Mouse (Mus musculus) hindbrain, embryonic 10.5 days (tissue): ENCODE data around the gene Mettl22. TPM values are rescaled to one million over a fixed set of nuclear protein-coding genes. Genes with fewer than 3 reads are reported as not detected.

Source experiments
- DNase-seq: peaks from one replicate; pipeline ENCODE4 v3.0.0-alpha.2; 2017; ENCODE audit warnings: low spot score
- H3K27ac ChIP-seq: fragments of 300-500 bp; sonication (generic); 2 replicates; pipeline ENCODE4 v1.5.1; 2016; ENCODE audit warnings: mild to moderate bottlenecking, moderate library complexity
- H3K27me3 ChIP-seq: fragments of 300-500 bp; sonication (generic); 2 replicates; pipeline ENCODE4 v1.6.1; 2016; ENCODE audit warnings: mild to moderate bottlenecking; ENCODE audit not compliant: poor library complexity, insufficient read depth, severe bottlenecking
- H3K36me3 ChIP-seq: fragments of 300-500 bp; sonication (generic); 2 replicates; pipeline ENCODE4 v1.6.1; 2016; ENCODE audit warnings: mild to moderate bottlenecking, moderate library complexity
- H3K4me1 ChIP-seq: fragments of 300-500 bp; sonication (generic); replicated peaks from 2 replicates; pipeline ENCODE4 v1.6.1; 2016; ENCODE audit warnings: mild to moderate bottlenecking
- H3K4me3 ChIP-seq: fragments of 300-500 bp; sonication (generic); 2 replicates; pipeline ENCODE4 v1.5.1; 2016; ENCODE audit warnings: mild to moderate bottlenecking, moderate library complexity
- H3K9me3 ChIP-seq: fragments of 300-500 bp; sonication (generic); 2 replicates; pipeline ENCODE4 v1.6.1; 2016; ENCODE audit warnings: mild to moderate bottlenecking, moderate library complexity
- WGBS: fragments of 180-500 bp; shearing (Covaris S2); methylation state at CpG from one replicate; pipeline ENCODE4 v1.1.7; 2016; 5-methylcytosine and 5-hydroxymethylcytosine counted together
- polyA plus RNA-seq: library from polyadenylated mRNA; unstranded; fragments of >200 nt; fragmentation: Nextera tagmentation; extraction: Ambion mirVana; gene quantifications from 2 replicates; pipeline ENCODE4 v1.2.1, GENCODE M21; 2016

The Mettl22 gene
- 24.0 and 26.0 TPM in 2 replicates for polyA plus RNA-seq

DNA sequence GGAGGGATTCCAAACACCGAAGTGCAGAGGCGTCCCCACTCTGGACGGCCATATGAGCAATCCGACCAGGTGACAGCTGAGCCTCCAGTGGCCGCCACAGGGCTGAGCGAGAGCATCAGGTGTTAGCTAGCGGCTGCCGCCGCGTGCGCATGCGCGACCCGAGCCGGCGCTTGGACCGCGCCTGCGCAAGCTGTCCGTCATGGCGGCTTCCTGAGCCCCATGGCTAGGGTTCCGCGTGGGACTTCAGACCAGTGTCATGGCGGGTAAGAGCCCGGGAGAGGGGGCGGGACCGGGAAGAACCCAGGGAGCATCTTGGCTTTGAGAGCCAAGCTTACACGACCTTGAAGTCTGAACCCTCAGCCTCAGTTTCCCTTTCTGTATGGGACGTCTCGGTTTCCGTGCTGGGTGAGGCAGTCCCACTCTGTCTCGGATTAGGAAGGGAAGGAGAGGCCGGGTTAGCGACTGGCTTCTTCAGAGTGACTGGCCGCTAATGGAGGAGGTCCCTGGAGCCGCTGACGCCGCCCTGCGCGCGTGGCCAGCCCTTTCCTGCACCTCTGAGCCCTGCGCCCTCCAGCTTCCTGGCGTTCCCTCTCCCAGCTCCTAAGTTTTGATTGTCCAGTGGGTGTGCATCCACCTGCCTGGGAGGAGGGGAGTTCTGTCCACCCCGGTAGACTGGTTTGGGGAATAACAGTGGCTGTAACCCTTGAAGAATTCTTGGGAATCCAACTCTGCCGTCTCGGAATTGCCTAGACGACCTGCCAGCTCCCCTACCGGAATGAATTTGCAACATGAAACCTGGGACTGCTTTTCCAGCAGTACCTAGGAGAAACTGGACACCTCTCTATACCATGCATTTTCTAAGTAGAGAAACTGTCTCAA lies at the start of gene Mettl22:
Gene Mettl22, plus strand, starts transcription at position 186 of the 879 bp plus-strand sequence.
- Histone ChIP-seq H3K27me3 (no peaks in the 10 kb centered on the region), H3K9me3 (no peaks in the 10 kb centered on the region), H3K4me1 (peaks cover 14% of the 10 kb centered on the region), H3K4me3 (peak within 1 kb of the TSS; percentile 91), H3K36me3 (peaks cover 10% of the 10 kb centered on the region), H3K27ac (peak within 1 kb of the TSS; percentile 95)
- DNase-seq = peak; percentile 91
- under 1% methylated on average over 48 of the region's 48 CpGs for WGBS

DNA sequence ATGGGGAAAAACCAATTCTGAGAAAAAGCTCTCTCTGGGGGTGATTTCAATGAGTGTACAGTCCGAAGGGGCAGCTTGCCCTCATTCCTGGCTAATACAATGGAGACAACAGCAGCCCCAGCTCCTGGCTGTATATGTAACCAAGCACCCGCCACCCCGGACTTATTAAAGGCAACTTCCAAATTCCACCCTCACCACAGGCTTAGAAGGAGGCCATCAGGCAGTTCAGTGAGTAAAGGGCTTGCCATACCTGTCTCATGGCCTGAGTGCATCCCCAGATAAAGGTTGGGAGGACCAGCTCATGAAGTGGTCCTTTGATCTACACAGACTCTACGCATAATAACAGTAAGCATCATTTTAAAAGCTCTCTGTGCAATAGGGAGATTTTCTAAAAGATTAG lies 49.7 kb upstream of the Mettl22 start:
- Histone ChIP-seq H3K36me3 (no peaks in the 10 kb centered on the region), H3K9me3 (no peaks in the 10 kb centered on the region), H3K4me3 (no peak overlapping the region), H3K27me3 (peaks cover 51% of the 10 kb centered on the region), H3K4me1 (peaks cover 22% of the 10 kb centered on the region), H3K27ac (no peak overlapping the region)
- no peak for DNase-seq
- WGBS = 91% methylated on average over 4 of the region's 4 CpGs

DNA sequence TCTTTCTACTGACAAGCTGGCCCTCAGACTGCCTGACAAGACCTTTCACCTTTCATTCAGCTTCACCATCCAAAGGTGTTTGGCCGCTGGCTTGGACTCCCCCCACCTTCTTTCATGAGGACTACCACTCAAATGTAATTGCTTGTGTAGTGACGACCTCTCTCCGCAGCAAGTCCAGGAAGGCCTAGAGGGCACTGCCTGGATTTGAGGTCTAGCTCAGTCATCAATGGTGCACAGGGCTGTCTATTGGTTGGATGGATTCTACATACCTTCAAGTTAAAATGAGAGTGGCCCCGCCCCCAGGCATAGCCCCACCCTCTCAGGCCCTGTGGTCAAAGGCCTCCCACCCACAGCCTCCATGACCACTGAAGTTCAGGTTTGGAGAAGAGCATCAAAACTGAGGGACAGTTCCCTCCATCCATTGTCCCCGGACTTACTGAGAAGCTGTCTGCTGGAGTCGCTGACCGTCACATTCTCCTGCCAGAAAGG lies 46.9 kb upstream of the Mettl22 start:
- Histone ChIP-seq H3K27me3 (peaks cover 66% of the 10 kb centered on the region), H3K27ac (no peak overlapping the region), H3K4me3 (no peak overlapping the region), H3K36me3 (no peaks in the 10 kb centered on the region), H3K9me3 (no peaks in the 10 kb centered on the region), H3K4me1 (peaks cover 11% of the 10 kb centered on the region)
- WGBS = 45% methylated on average over 7 of the region's 7 CpGs
- DNase-seq = no peak

- Histone ChIP-seq H3K36me3 (no peaks in the 10 kb centered on the region), H3K4me1 (peaks cover 11% of the 10 kb centered on the region), H3K27ac (no peak overlapping the region), H3K27me3 (peaks cover 66% of the 10 kb centered on the region), H3K9me3 (no peaks in the 10 kb centered on the region), H3K4me3 (peak overlapping the region; percentile 45)
- DNase-seq = peak; percentile 22
- WGBS = 4% methylated on average over 43 of the region's 43 CpGs
Observed at GRCm38 (mm10) chr16:8424161-8424970, 46.2 kb upstream of the Mettl22 start.

DNA sequence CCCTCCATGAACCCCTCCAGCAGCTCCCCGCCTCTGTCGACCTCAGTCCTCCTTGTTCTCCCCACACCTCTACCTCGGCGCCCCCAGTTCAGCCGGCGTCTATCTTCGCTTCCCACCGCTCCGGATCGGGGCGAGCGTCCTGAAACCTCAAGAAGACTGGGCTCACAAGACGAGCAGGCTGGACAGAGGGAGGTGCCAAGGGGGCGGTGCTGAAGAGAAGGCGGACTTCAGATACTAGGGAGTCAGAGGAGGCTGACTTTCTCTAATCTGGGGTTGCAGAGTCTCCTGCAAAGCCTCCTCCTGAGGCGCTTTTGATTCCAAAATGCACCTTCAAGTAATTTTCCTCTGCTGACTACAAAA lies 45.6 kb upstream of the Mettl22 start, which contains the start of gene Tmem114:
Gene Tmem114, minus strand, starts transcription at position 166 of the 360 bp plus-strand sequence.
- WGBS = under 1% methylated on average over 16 of the region's 16 CpGs
- Histone ChIP-seq H3K9me3 (no peaks in the 10 kb centered on the region), H3K36me3 (no peaks in the 10 kb centered on the region), H3K4me1 (peaks cover 11% of the 10 kb centered on the region), H3K27ac (no peak within 1 kb of the TSS), H3K27me3 (peaks cover 66% of the 10 kb centered on the region), H3K4me3 (peak within 1 kb of the TSS; percentile 45)
- DNase-seq = peak; percentile 26

DNA sequence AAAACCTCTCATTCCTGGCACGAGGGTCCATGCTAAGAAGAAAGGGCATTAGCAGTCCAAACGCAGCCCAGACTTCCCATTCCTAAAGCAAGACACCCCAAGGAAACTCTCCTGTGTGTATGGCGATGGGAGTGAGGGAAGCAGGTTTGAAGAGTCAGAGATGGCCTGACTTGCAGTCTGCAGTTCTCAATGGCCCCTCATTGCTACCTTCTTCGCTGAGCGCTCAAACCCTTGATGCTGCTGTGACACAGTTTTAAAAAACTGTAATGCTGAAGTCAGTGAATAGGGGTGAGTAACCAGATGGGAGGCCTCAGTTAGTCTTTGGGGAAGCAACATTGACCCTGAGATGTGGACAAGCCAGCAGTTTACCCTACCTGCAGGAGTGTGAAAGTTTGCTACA lies 44.9 kb upstream of the Mettl22 start:
- no peaks in the 10 kb centered on the region for H3K36me3 ChIP-seq
- H3K27me3 ChIP-seq = peaks cover 66% of the 10 kb centered on the region

DNA sequence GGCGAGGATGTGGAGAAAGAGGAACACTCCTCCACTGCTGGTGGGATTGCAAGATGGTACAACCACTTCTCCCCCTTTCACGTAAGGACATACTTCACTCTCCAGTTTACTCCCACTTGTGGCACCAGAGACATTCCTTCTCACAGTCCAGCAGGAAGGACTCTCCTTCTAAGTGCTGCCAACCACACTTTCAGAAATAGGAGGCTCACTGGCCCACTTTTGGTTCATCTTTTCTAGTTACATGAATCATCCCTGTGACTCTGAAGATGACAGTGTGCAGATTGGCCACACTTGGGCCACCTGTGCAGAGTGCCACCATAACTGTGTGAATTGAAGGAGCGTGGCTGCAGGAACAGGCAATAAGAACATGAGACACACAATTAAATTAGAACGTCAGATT lies 41.1 kb upstream of the Mettl22 start:
- WGBS = 87% methylated on average over 4 of the region's 4 CpGs

More for the DNA sequence above, 44.9 kb upstream of the Mettl22 start:
- Histone ChIP-seq H3K9me3 (no peaks in the 10 kb centered on the region), H3K27ac (no peak overlapping the region), H3K4me1 (peaks cover 11% of the 10 kb centered on the region), H3K4me3 (no peak overlapping the region)
- DNase-seq = no peak
- 85% methylated on average over 5 of the region's 5 CpGs for WGBS

DNA sequence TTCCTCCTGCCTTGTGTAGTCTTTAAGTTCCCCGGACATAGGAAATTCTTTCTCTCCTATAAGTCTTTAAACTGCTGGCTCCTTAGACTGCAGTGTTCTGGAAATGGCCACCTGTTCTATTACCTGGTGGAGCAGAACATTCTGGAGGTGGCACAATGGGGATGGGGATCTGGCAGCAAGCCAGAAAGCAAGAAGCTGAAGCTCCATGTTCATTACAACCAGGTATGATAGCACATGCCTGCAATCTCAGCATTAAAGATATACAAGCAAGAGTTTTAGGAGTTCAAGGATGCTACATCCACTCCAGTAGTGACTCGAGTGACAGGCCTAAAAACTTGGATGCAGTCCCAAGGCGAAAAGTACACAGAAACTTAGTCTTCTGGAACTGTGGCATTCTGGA lies 38.0 kb upstream of the Mettl22 start:
- Histone ChIP-seq H3K4me1 (no peaks in the 10 kb centered on the region), H3K4me3 (no peak overlapping the region), H3K9me3 (no peaks in the 10 kb centered on the region), H3K36me3 (no peaks in the 10 kb centered on the region), H3K27ac (no peak overlapping the region), H3K27me3 (no peaks in the 10 kb centered on the region)
- no peak for DNase-seq
- WGBS = 92% methylated on average over 3 of the region's 3 CpGs

More for the DNA sequence above, 41.1 kb upstream of the Mettl22 start:
- Histone ChIP-seq H3K4me3 (no peak overlapping the region), H3K27me3 (peaks cover 28% of the 10 kb centered on the region), H3K9me3 (no peaks in the 10 kb centered on the region), H3K36me3 (no peaks in the 10 kb centered on the region), H3K27ac (no peak overlapping the region), H3K4me1 (peaks cover 6% of the 10 kb centered on the region)
- DNase-seq = no peak

- H3K9me3 ChIP-seq = no peaks in the 10 kb centered on the region
- no peaks in the 10 kb centered on the region for H3K36me3 ChIP-seq
Observed at GRCm38 (mm10) chr16:8444911-8445310, 25.7 kb upstream of the Mettl22 start.

GRCm38 (mm10) chr16:8446256-8446655 lies 24.3 kb upstream of the Mettl22 start:
- WGBS = 92% methylated on average over 6 of the region's 6 CpGs
- no peak overlapping the region for H3K27ac ChIP-seq
- H3K4me1 ChIP-seq = no peaks in the 10 kb centered on the region
- no peak for DNase-seq
- no peak overlapping the region for H3K4me3 ChIP-seq
- H3K27me3 ChIP-seq = no peaks in the 10 kb centered on the region
- H3K36me3 ChIP-seq = no peaks in the 10 kb centered on the region
- H3K9me3 ChIP-seq = no peaks in the 10 kb centered on the region

More at GRCm38 (mm10) chr16:8444911-8445310, 25.7 kb upstream of the Mettl22 start:
- 83% methylated on average over 7 of the region's 7 CpGs for WGBS
- Histone ChIP-seq H3K4me1 (no peaks in the 10 kb centered on the region), H3K27me3 (no peaks in the 10 kb centered on the region), H3K4me3 (no peak overlapping the region), H3K27ac (no peak overlapping the region)
- no peak for DNase-seq

- Histone ChIP-seq H3K4me3 (no peak overlapping the region), H3K4me1 (0 out of 2 replicates have a peak, but pooled peaks cover 7% of the 10 kb centered on the region), H3K36me3 (no peaks in the 10 kb centered on the region), H3K27me3 (peaks cover 4% of the 10 kb centered on the region; the same call in 1 of the 2 replicates), H3K27ac (no peak overlapping the region), H3K9me3 (no peaks in the 10 kb centered on the region)
- no peak for DNase-seq
- WGBS = 87% methylated on average over 2 of the region's 2 CpGs
Observed at GRCm38 (mm10) chr16:8453301-8453700, 17.3 kb upstream of the Mettl22 start.

DNA sequence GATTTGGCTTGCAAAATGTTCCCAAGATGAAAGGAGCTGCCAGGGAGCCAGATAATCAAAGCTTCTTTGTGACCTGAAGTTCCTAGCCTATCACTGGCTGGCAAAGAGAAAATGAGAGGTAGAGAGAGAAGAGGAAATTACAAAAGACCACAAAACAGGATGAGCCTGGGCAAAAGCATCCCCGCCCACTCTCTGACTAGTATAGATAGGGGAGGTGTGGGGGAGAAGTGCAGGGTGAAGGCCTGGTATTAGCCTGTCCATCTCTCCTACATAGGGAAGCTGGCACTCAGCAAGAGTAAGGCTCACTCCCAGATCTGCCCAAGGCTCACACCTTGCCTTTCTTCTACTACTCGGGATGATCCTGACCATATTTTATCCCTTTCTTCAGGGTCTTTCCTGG lies 15.4 kb upstream of the Mettl22 start:
- Histone ChIP-seq H3K9me3 (no peaks in the 10 kb centered on the region), H3K27me3 (peaks cover 4% of the 10 kb centered on the region; the same call in 1 of the 2 replicates), H3K4me3 (no peak overlapping the region), H3K27ac (no peak overlapping the region), H3K36me3 (no peaks in the 10 kb centered on the region), H3K4me1 (0 out of 2 replicates have a peak, but pooled peaks cover 7% of the 10 kb centered on the region)
- DNase-seq = no peak
- 48% methylated on average over 2 of the region's 2 CpGs for WGBS
